Mouse (Mus musculus): ENCODE data around the gene Ddrgk1. TPM values are rescaled to one million over a fixed set of nuclear protein-coding genes. Genes with fewer than 3 reads are reported as not detected.

The Ddrgk1 gene
- polyA plus RNA-seq, 1 experiment: 20.4 TPM

- H3K27me3 ChIP-seq (ENCODE audit: control insufficient read depth): peaks cover 40% of the 10 kb centered on the region
Measured at GRCm38 (mm10) chr2:130693563-130693962, 29.1 kb upstream of the Ddrgk1 start.

GRCm38 (mm10) chr2:130689011-130689410 is 24.6 kb upstream of the Ddrgk1 start:
- no peak for TF ChIP-seq GATA1 (IDR thresholded peaks at IDR 0.05; ENCODE audit: low read length)
- no peak for TF ChIP-seq TAL1 (IDR thresholded peaks at IDR 0.05; ENCODE audit: low read length)
- Histone ChIP-seq H3K4me3 (replicated peaks) (no peak overlapping the region), H3K36me3 (ENCODE audit: control insufficient read depth) (peaks cover 12% of the 10 kb centered on the region), H3K27me3 (ENCODE audit: control insufficient read depth) (no peaks in the 10 kb centered on the region), H3K9me3 (ENCODE audit: control insufficient read depth, low read length) (no peaks in the 10 kb centered on the region), H3K4me1 (ENCODE audit: control insufficient read depth) (peaks cover 5% of the 10 kb centered on the region)

More at GRCm38 (mm10) chr2:130693563-130693962, 29.1 kb upstream of the Ddrgk1 start:
- Histone ChIP-seq H3K36me3 (ENCODE audit: control insufficient read depth) (no peaks in the 10 kb centered on the region), H3K9me3 (ENCODE audit: control insufficient read depth, low read length) (no peaks in the 10 kb centered on the region; the same call in 1 of the 2 replicates), H3K4me1 (ENCODE audit: control insufficient read depth) (peaks cover 17% of the 10 kb centered on the region), H3K4me3 (replicated peaks) (no peak overlapping the region)
- TF ChIP-seq TAL1 (IDR thresholded peaks at IDR 0.05; ENCODE audit: low read length) (no peak), GATA1 (IDR thresholded peaks at IDR 0.05; ENCODE audit: low read length) (no peak)

- no peaks in the 10 kb centered on the region for H3K9me3 ChIP-seq (ENCODE audit: control insufficient read depth, low read length)
- no peak overlapping the region for H3K4me3 ChIP-seq (replicated peaks)
- no peaks in the 10 kb centered on the region for H3K27me3 ChIP-seq (ENCODE audit: control insufficient read depth)
- peaks cover under 1% of the 10 kb centered on the region; the same call in 1 of the 2 replicates for H3K4me1 ChIP-seq (ENCODE audit: control insufficient read depth)
- H3K36me3 ChIP-seq (ENCODE audit: control insufficient read depth): peaks cover 48% of the 10 kb centered on the region
- TF ChIP-seq TAL1 (IDR thresholded peaks at IDR 0.05; ENCODE audit: low read length) (no peak), GATA1 (IDR thresholded peaks at IDR 0.05; ENCODE audit: low read length) (no peak)
Measured at GRCm38 (mm10) chr2:130685426-130685825, 21.0 kb upstream of the Ddrgk1 start.

- H3K4me3 ChIP-seq (replicated peaks): no peak overlapping the region
- no peaks in the 10 kb centered on the region for H3K27me3 ChIP-seq (ENCODE audit: control insufficient read depth)
- no peak for TF ChIP-seq TAL1 (IDR thresholded peaks at IDR 0.05; ENCODE audit: low read length)
- no peak for TF ChIP-seq GATA1 (IDR thresholded peaks at IDR 0.05; ENCODE audit: low read length)
- peaks cover 87% of the 10 kb centered on the region for H3K36me3 ChIP-seq (ENCODE audit: control insufficient read depth)
- H3K9me3 ChIP-seq (ENCODE audit: control insufficient read depth, low read length): no peaks in the 10 kb centered on the region
- H3K4me1 ChIP-seq (ENCODE audit: control insufficient read depth): no peaks in the 10 kb centered on the region
Measured at GRCm38 (mm10) chr2:130681531-130681930, 17.1 kb upstream of the Ddrgk1 start.

- no peak for TF ChIP-seq GATA1 (IDR thresholded peaks at IDR 0.05; ENCODE audit: low read length)
- TF ChIP-seq TAL1 (IDR thresholded peaks at IDR 0.05; ENCODE audit: low read length): no peak
- Histone ChIP-seq H3K27me3 (ENCODE audit: control insufficient read depth) (no peaks in the 10 kb centered on the region), H3K4me3 (replicated peaks) (no peak overlapping the region), H3K9me3 (ENCODE audit: control insufficient read depth, low read length) (no peaks in the 10 kb centered on the region), H3K4me1 (ENCODE audit: control insufficient read depth) (no peaks in the 10 kb centered on the region), H3K36me3 (ENCODE audit: control insufficient read depth) (peaks cover 100% of the 10 kb centered on the region)
Measured at GRCm38 (mm10) chr2:130679899-130680298, 15.4 kb upstream of the Ddrgk1 start.

GRCm38 (mm10) chr2:130679154-130679553 is 14.7 kb upstream of the Ddrgk1 start:
- Histone ChIP-seq H3K36me3 (ENCODE audit: control insufficient read depth) (peaks cover 99% of the 10 kb centered on the region), H3K4me3 (replicated peaks) (no peak overlapping the region), H3K4me1 (ENCODE audit: control insufficient read depth) (no peaks in the 10 kb centered on the region), H3K27me3 (ENCODE audit: control insufficient read depth) (no peaks in the 10 kb centered on the region), H3K9me3 (ENCODE audit: control insufficient read depth, low read length) (no peaks in the 10 kb centered on the region)
- TF ChIP-seq GATA1 (IDR thresholded peaks at IDR 0.05; ENCODE audit: low read length) (no peak), TAL1 (IDR thresholded peaks at IDR 0.05; ENCODE audit: low read length) (no peak)

- Histone ChIP-seq H3K9me3 (ENCODE audit: control insufficient read depth, low read length) (no peaks in the 10 kb centered on the region), H3K27me3 (ENCODE audit: control insufficient read depth) (no peaks in the 10 kb centered on the region), H3K4me3 (replicated peaks) (no peak overlapping the region), H3K36me3 (ENCODE audit: control insufficient read depth) (peaks cover 98% of the 10 kb centered on the region), H3K4me1 (ENCODE audit: control insufficient read depth) (no peaks in the 10 kb centered on the region)
- TF ChIP-seq GATA1 (IDR thresholded peaks at IDR 0.05; ENCODE audit: low read length) (no peak), TAL1 (IDR thresholded peaks at IDR 0.05; ENCODE audit: low read length) (no peak)
Measured at GRCm38 (mm10) chr2:130677211-130677610, 12.8 kb upstream of the Ddrgk1 start.

GRCm38 (mm10) chr2:130667559-130667958 is 3.1 kb upstream of the Ddrgk1 start, which contains the start of gene Itpa:
Gene Itpa, plus strand, starts transcription at chr2:130667610.
- H3K36me3 ChIP-seq (ENCODE audit: control insufficient read depth): peaks cover 41% of the 10 kb centered on the region
- H3K4me1 ChIP-seq (ENCODE audit: control insufficient read depth): peaks cover 69% of the 10 kb centered on the region
- no peaks in the 10 kb centered on the region for H3K9me3 ChIP-seq (ENCODE audit: control insufficient read depth, low read length)
- TF ChIP-seq GATA1 (IDR thresholded peaks at IDR 0.05; ENCODE audit: low read length) (0 out of 2 replicates have a peak, but pooled peaks have one; percentile 29), TAL1 (IDR thresholded peaks at IDR 0.05; ENCODE audit: low read length) (no peak)
- peak within 1 kb of the TSS; percentile 72 for H3K4me3 ChIP-seq (replicated peaks)
- H3K27me3 ChIP-seq (ENCODE audit: control insufficient read depth): no peaks in the 10 kb centered on the region

GRCm38 (mm10) chr2:130663342-130663741 is 1.1 kb downstream of the Ddrgk1 start:
- Histone ChIP-seq H3K9me3 (ENCODE audit: control insufficient read depth, low read length) (no peaks in the 10 kb centered on the region), H3K4me1 (ENCODE audit: control insufficient read depth) (peaks cover 57% of the 10 kb centered on the region), H3K36me3 (ENCODE audit: control insufficient read depth) (peaks cover 50% of the 10 kb centered on the region), H3K4me3 (replicated peaks) (peak overlapping the region; percentile 81), H3K27me3 (ENCODE audit: control insufficient read depth) (no peaks in the 10 kb centered on the region)
- no peak for TF ChIP-seq TAL1 (IDR thresholded peaks at IDR 0.05; ENCODE audit: low read length)
- no peak for TF ChIP-seq GATA1 (IDR thresholded peaks at IDR 0.05; ENCODE audit: low read length)

- Histone ChIP-seq H3K4me1 (ENCODE audit: control insufficient read depth) (peaks cover 66% of the 10 kb centered on the region), H3K36me3 (ENCODE audit: control insufficient read depth) (peaks cover 95% of the 10 kb centered on the region), H3K27me3 (ENCODE audit: control insufficient read depth) (no peaks in the 10 kb centered on the region), H3K9me3 (ENCODE audit: control insufficient read depth, low read length) (no peaks in the 10 kb centered on the region), H3K4me3 (replicated peaks) (no peak overlapping the region)
- TF ChIP-seq GATA1 (IDR thresholded peaks at IDR 0.05; ENCODE audit: low read length) (no peak), TAL1 (IDR thresholded peaks at IDR 0.05; ENCODE audit: low read length) (no peak)
Measured at GRCm38 (mm10) chr2:130658530-130658929, 5.9 kb downstream of the Ddrgk1 start.

Data from erythroblast, embryonic 14.5 days (primary cell).